Mouse (Mus musculus) thymus, adult 18-20 months (tissue): ENCODE measurements around the gene Epha4.

Experiments used
- DNase-seq, 2 experiments: peaks; one replicate each; pipeline ENCODE4 v3.0.0; 2022; ENCODE audit warnings: mixed read lengths in 2 of 2

Epha4 gene

GRCm38 (mm10) chr1:77389069-77389468 lies 125.8 kb downstream of the Epha4 start:
- no peak for DNase-seq

- no peak for DNase-seq
Observed at GRCm38 (mm10) chr1:77388556-77388955, 126.3 kb downstream of the Epha4 start.

- DNase-seq, result no peak
Observed at GRCm38 (mm10) chr1:77385613-77386012, 129.3 kb downstream of the Epha4 start.

- no peak for DNase-seq
Observed at GRCm38 (mm10) chr1:77383466-77383865, 131.4 kb downstream of the Epha4 start.

GRCm38 (mm10) chr1:77377550-77377980 lies 137.3 kb downstream of the Epha4 start:
- no peak for DNase-seq

- no peak for DNase-seq
Observed at GRCm38 (mm10) chr1:77374054-77374453, 140.8 kb downstream of the Epha4 start.

- no peak for DNase-seq
Observed at GRCm38 (mm10) chr1:77370921-77371320, 144.0 kb downstream of the Epha4 start.

- no peak for DNase-seq
Observed at GRCm38 (mm10) chr1:77369255-77369837, 145.5 kb downstream of the Epha4 start.

- no peak for DNase-seq
Observed at GRCm38 (mm10) chr1:77365850-77366249, 149.0 kb downstream of the Epha4 start.

- DNase-seq, result no peak
Observed at GRCm38 (mm10) chr1:77364596-77364995, 150.3 kb downstream of the Epha4 start.

- no peak for DNase-seq
Observed at GRCm38 (mm10) chr1:77363848-77364247, 151.0 kb downstream of the Epha4 start.

- no peak for DNase-seq
Observed at GRCm38 (mm10) chr1:77346459-77346858, 168.4 kb downstream of the Epha4 start.

- no peak for DNase-seq
Observed at GRCm38 (mm10) chr1:77343792-77344191, 171.1 kb downstream of the Epha4 start.

GRCm38 (mm10) chr1:77339701-77340100 lies 175.2 kb downstream of the Epha4 start:
- DNase-seq, result no peak

GRCm38 (mm10) chr1:77338346-77338745 lies 176.5 kb downstream of the Epha4 start:
- no peak for DNase-seq

- DNase-seq, result no peak
Observed at GRCm38 (mm10) chr1:77336937-77337336, 178.0 kb downstream of the Epha4 start.

GRCm38 (mm10) chr1:77318597-77319127 lies 196.2 kb downstream of the Epha4 start:
- no peak for DNase-seq
